Mouse (Mus musculus): ENCODE results near the gene Ttc23l.

DNA sequence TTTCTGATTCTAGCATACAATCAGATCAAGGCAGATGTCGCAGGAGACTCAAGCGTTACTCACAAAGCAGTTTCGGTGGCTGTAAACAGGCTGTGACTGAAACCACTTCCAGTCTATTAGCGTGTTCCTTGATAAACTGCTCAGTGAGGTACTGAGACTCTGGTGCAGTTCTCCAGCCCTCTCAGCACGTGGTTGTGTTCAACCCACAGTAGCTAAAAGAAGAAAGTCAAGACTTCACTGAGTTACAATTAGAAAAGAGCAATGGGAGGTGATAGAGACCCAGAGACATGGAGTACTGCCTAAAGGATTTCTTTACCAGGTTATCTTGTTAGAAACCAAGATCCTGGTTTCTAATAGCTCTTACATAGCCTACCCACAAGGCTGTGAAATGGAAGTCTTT, 58.9 kb downstream of the Ttc23l start:
- TF ChIP-seq CTCF (IDR thresholded peaks at IDR 0.05; ENCODE audit: borderline replicate concordance, control insufficient read depth, extremely low read depth, insufficient read depth, low read length, poor library complexity) = no peak
- TF ChIP-seq POLR2A (IDR thresholded peaks at IDR 0.05; ENCODE audit: control insufficient read depth, extremely low read depth, insufficient read depth, low read length, poor library complexity) = no peak
